Mouse (Mus musculus) spleen, postnatal 36 days (tissue): Measurements from ENCODE around the gene D17Wsu92e.

Source experiments
- DNase-seq, 2 experiments: peaks; one replicate each; pipeline ENCODE4 v3.0.0; 2022; ENCODE audit warnings: low spot score in 2 of 2, mixed read lengths in 1 of 2

D17Wsu92e gene

DNA sequence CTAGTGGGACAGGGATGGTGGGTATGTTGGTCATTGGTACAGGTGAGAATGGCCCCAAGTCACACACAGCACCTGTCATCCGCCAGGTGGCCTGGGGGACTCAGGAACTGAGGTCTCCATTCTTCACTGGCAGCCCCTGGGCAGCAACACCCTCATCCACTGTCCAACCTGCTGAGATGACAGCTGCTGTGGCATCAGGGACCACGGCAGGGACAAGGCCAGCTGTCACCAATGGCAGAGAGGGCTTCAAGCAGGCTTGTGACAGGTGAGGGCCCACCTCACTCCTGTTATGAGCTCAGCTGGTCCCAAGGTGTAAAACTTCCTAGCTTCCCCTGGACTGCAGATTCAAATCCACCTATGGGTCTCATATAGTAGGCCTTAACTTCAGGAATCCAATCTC, 72.3 kb downstream of the D17Wsu92e start:
- no peak for DNase-seq

DNA sequence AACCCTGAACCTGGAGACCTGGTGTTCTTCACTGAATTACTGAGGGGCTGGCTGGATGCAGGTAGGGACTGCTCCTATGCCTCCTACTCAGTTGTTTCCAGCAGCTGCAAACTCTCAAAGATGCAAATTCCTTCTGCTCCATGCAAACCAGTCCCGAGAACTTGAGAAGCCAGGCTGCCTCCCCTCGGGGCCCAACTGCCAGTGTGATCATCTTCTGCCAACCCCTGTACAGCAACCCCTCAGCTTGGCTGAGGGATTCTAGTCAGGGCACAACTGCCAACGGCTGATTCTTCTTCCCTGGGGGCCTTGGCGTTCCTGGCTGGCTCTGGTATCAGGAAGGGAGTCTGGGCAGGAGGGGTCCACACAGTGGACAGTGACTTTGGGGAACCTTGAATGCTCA, 74.0 kb downstream of the D17Wsu92e start:
- DNase-seq: no peak

DNA sequence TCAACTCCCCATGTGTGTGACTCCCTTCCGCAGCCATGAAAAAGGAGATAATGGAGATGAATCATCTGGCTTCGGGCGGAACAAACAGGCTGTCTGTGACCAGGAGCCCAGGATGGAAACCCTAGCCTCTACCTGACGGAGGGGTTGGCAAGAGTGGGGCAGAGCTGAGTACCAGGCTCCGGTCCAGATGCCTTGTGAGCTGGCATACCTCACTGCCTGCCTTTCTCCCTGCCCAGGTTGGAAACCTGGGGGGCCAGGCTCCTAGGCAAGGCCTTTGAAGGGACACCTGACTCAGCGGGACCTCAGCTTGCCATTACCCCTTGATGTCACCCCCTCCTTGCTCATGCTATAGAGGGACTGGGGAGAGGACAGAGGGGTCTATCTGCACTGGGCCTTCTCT, 79.5 kb downstream of the D17Wsu92e start:
- DNase-seq: no peak

DNA sequence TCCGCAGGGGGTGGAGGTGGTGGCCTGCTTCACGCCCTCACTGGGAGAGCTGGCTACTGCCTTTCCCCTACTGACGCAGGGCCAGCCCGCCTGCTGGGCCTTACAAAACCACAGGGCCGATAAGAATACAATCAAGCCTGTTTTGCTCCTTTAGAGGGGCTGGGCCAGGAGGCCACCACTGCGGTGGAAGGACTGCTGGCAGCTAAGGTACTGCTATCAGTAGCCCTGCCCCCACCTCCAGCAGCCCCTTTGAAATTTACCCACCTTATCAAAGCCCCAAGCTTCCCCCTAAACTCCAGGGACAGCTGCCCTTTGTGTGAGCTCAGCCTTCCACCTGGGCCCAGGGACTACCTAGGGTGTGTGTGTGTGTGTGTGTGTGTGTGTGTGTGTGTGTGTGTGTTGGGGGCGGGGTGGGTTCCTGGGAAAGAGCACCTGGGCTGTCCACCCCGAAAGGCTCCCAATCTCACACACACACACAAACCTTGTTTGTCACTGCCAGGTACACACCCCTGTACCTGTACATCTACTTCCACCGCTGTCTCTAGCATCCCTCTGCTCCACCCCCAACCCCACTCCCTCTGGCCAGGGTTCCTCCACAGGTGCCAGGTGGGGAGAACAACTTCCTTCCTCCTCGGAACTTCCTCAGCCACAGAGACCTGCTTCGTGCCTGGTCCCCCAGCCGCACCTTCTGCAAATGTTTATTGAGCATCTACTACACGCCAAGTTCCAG, 85.9 kb downstream of the D17Wsu92e start:
- no peak for DNase-seq

DNA sequence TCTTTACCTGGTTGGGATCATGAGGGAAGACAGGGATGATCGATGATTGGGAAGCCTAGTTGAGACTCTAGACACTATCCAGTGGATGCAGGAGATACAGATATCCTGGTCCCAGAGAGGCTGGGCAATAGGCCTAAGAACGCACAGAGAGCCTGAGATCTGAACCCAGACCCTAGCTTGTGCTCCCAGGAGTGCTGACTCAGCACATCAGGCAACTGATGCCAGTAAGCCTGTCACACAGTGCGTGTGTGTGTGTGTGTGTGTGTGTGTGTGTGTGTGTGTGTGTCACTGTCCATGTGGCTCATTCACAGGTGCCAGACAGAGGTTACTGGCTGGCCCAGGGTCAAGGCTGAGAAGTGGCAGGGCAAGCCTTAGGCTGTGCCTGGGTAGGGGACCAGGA, 87.8 kb downstream of the D17Wsu92e start:
- no peak for DNase-seq

DNA sequence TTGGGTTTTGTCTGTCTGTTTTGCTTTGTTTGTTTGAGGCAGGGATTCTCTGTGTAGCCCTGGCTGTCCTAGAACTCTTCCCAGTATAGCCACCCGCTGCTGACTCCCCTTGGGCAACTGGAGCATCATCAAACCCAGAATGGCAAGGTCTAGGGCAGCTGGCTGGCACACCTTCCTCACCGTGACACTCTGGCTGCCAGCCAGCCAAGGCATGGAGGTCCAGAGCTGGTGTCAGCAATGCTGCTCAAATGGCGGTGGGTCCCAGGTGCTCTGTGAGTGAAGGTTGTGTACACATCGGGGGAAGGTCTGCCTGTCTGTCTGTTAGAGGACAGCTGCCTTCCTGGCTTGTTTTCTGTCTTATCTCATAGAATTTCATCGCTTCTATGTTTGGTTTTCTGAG, 88.3 kb downstream of the D17Wsu92e start:
- no peak for DNase-seq

DNA sequence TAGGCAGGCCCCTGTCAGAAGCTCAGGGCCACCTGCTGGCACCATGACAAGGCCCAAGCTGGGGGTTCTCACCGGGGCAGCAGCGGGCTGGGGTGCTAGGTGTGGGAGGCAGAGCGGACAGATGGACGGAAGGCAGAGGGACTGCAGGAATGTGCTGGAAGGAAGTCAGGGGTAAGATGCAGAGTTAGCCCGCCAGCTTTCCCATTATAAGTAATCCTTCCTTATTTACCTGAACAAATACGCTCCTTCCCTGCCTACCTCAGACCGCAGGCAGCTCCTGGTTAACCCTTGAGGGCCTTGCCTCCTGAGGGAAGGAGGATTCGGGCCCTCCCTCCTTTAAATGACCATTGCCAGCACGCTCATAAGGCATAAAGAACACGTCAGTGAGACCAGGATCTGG, 91.7 kb downstream of the D17Wsu92e start, which contains the start of gene Spdef:
TSS of gene Spdef (minus strand) at position 186 of the 400 bp plus-strand sequence.
- DNase-seq: no peak

DNA sequence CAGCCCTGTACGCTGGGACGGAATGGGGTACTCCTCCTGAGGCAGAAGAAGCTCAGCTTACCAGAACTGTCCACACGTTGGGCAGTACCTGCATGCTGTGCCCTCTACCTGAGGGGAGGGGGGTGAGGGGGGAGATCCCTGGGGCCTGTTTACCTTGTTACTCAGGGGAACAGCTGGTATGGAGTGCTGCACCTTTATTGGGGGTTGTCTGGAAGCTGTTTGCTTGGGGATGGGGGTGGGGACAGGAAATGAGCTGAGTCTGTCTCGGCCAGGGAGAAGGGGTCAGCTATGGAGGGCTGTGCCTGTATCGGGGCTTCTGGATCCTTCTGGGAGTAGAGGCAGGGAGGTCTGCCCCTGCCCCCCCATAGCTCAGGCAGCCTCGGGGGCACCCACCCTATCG, 93.9 kb downstream of the D17Wsu92e start:
- DNase-seq: no peak

DNA sequence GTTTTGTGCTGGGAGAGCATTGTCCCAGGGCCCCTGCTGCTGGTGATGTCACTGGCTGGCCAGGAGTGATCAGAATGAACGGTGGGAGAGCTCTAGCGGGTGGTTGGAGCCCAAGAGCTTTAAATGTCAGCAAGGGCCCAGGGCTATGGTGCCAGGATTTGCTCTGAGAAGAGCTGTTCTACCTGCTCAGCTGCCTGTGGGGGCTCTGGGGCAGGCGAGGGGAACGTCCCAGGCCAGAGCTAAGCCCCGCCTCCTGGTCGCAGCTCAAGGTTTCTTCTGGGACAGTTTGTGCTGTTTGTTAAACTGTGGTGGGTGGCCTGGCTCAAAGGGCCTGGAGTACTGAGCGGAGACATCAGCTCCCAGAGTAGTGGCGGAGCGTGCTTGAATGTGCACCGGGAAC, 95.0 kb downstream of the D17Wsu92e start:
- no peak for DNase-seq

DNA sequence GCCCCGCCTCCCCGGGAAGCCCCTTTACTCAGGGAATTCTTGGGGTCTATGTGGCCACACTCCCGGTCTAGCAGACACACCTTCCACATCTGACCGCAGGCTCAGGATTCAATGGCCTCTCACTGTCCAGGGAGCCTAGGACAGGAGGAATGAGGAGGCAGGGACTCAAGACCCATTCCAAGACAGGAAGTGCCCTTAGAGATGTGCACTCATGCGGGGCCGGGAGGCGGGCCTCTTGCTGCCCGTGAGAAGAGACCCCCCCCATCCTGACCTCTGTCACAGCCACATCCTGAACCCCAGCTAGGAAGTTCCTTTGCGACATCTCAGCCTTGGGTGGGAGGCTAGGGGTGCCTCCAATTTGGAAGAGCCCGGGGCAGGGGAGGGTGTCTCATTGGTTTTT, 95.4 kb downstream of the D17Wsu92e start:
- no peak for DNase-seq

DNA sequence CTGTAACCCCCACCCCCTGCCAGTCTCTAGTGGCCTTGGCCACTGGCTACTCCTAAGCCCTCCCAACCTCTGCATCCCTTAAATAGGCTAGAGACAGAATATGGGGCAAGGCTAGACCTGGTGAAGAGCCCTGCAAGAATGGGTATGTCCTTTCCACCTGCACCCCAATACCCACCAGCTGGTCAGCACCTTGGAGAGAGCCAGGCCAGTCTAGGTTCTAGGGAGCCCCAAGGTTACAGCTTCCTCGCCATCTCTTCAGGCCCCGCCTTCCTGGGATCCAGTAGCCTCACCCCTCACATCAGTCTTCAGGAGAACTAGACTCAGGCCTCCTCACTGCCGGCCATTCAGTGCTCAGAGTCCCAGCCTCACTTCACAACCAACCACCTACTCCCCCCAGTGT, 96.1 kb downstream of the D17Wsu92e start:
- no peak for DNase-seq

DNA sequence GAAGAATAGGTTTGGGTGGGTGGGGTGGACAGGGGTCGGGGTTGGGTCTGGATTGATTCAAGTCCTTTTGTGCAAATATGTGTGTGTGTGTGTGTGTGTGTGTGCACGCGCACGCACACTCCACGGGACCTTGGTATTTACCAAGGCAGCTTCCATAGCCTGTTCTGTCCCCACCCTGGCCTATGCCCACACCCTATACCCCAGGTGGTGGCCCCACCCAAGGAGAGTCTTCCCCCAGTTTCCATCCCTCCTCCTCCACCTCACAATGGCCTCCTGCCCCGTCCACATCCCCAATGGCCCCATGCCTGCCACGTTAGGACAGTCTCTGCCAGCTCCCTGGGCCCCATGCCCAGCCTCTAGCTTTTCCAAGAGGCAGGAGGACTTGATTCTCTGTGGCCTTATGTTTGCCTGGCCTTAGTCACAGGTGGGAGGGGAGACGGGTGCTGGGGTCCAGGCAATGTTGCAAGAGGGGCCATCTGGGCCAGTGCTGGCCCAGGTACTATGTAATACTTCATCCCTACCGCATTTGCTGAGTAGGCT, 99.3 kb downstream of the D17Wsu92e start:
- no peak for DNase-seq

DNA sequence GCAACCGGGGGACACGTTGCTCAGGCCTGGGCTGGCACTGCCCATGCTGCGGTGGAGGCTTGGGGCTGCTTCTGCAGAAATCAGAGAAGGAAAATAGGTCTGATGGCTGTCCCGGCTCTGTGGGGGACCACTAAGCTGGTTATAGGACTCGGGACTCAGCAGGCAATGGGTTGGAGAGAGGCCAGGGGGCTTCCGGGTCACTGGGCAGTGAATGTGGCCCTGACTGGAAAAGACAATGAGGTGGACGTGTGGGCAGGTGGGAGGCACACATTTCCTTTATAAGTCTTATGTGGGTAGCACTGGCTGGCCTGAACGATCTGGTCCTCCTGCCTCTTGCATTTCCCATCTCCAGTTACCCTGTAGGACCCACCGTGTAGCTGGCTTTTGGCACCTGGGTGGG, 100.1 kb downstream of the D17Wsu92e start:
- no peak for DNase-seq

DNA sequence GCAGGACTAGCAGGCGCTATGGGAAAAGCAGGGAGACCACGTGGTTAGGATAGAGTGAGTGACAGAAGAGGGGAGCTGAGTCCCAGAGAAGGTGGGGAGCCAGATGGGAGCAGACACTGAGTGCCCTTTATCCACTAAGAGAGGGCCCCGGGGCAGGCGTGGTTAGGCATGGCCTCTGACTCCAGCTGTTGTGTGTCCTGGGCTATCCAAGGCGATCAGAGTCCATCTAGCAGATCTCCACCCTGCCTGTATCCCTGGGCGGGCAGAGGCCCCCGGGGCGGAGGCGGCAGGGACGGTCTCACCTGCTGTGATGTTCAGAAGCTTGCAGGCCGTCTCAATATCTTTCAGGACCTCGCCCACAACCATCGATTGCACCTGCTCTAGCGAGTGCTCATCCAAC, 100.8 kb downstream of the D17Wsu92e start:
- DNase-seq: no peak

DNA sequence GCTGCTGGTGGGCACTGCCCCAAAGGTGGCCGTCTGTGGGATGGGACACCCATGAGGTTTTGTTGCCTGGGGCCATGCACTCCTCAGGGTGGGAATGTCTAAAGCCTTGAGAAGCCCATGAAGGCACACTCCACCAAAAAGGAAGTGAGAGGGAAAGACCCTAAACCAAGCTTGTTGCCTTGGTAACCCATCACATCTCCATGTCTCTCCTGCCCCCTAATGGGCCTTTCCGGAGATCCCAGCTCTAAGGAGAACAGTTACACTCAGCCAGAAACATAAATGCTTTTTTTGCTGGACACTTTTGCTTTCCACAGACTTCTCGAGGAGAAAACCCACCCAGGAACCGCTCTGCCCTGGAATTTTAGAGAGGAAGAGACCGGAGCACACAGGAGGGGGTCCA, 102.2 kb downstream of the D17Wsu92e start:
- DNase-seq: no peak

DNA sequence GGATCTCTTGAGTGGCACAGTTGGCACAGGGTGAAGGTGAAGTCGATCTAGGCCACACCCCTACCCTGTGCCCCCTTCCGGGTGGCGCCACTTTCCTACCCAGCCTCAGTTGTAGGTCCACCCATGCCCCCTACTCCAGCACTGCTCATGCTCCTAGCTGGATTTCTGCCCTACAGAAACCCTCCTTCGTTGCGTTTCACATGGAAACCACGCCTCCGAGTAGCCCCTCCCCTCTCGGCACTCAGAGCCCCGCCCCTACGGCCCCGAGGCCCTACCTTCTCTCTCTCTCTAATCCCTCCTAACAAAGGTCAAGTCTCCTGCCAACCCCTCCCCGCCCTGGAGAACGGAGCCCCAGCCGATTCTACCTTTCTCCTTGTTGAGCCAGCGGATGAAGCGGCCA, 103.6 kb downstream of the D17Wsu92e start:
- no peak for DNase-seq

DNA sequence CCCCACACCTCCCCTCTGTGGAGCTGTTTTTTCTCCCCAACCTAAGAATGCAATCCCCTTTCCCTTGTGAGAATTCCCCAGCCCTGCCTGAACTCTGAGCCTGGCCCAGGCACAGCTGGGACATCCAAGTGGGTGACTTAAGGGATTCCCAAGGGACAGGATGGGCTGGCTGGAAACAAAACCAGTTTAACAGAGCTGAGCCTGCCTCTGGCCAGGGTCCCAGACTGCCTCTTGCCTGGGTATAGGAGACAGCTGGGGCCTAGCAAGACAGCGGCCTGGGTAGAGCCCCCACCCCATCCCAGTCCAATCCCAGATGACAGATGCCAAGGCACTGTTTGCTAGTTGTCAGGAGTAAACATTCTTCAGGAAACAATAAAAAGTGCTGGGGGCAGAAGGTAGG, 107.6 kb downstream of the D17Wsu92e start:
- DNase-seq: no peak

DNA sequence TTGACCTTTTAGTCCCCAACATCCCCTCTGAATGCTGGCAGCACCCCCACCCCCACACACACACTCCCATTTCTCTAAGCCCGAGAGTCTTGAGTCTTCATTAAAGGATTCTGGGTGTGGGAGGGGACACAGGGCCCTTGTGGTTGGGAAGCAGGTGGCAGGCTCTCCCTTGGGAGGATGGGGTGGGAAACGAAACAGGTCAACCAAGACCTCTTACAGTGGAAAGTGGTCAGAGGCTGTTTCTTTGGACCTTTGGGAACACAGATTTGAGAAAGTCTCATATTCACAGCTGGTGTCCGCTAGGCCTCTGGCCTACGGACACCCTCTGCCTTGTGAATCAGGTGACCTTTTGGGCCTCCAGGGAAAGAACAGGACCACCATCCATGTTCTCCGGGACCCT, 110.8 kb downstream of the D17Wsu92e start:
- no peak for DNase-seq

DNA sequence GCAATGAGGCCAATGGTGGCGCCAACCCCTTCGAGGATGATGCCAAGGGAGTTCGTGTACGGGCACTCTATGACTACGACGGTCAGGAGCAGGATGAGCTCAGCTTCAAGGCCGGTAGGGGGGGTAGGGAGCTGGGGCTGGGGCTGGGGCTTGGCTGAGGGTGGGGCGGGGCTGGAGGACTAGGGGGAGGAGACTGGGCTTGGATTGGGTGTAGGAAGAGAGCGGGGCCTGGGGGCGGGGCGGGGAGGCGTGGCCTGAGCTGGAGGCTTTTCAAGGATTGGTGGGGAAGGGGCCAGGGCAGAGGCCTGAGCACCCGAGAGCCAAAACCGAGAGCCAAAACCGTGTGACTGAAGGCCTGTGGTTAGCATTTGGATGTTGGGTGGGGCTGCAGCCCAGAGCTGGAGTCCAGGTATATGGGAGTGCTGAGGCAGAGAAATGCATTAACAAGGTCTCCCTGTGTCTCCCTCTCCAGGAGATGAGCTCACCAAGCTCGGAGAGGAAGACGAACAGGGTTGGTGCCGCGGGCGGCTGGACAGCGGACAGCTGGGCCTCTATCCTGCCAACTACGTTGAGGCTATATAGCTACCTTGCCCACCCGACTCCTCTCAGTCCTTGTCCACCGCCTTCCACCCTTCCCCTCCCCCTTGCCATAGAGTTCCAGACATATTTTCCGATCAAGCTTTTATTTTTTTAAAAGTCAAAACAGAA, 112.3 kb downstream of the D17Wsu92e start:
- DNase-seq: peak; percentile 29 to 32

DNA sequence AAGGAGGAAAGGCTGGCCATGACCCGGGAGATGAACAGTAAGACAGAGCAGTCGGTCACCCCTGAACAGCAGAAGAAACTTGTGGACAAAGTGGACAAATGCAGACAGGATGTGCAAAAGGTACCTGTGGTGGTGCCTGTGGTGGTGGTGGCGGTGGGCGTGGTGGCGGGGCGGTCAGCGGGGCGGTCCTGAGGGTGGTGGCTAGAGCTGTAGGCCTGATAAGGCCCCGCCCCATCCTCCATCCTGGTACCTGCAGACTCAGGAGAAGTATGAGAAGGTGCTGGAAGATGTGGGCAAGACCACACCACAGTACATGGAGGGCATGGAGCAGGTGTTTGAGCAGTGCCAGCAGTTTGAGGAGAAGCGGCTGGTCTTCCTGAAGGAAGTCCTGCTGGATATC, 114.8 kb downstream of the D17Wsu92e start:
- no peak for DNase-seq

DNA sequence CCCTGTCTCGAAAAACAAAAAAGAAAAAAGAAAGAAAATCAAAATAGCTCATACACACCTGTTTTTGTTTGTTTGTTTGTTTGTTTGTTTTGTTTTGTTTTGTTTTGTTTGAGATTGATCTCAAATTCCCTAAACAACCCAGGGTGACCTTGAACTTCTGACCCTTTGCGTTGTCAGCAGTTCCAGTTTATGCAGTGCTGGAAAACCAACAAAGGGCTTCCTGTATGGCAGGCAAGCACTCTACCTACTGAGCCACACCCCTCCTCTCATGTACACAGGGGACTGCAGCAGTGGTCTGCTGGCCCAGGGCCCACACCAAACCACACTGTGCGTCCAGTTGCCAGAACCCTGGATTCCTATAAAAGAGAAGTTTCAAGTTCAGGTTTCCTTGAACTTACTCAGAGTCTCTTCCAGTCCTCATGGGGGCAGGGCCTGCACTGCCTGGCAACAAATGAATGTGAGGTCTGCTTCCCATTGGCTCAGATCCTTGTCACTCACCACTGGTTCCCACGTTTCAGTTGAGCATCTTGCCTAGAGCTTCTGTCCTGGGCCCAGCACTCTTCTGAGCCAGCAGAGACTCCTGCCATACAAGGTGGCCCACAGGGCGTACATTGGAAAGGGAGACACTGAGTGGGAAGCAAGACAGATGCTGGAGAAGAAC, 116.4 kb downstream of the D17Wsu92e start:
- DNase-seq: no peak

DNA sequence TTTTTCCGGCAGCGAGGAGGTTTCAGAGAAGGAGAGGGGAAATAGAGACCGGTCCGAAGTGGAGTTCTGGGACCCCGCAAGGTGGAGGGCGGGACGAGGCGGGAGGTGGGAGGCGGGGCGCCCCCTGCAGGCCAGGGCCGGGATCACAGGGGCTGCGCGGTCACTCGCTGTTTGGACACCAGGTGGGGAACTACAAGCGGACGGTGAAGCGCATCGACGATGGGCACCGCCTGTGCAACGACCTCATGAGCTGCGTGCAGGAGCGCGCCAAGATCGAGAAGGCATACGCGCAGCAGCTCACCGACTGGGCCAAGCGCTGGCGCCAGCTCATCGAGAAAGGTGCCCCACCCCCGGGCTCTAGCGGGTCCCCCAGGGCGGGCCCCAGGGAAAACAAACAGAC, 117.9 kb downstream of the D17Wsu92e start:
- DNase-seq: peak; percentile 16 to 23

DNA sequence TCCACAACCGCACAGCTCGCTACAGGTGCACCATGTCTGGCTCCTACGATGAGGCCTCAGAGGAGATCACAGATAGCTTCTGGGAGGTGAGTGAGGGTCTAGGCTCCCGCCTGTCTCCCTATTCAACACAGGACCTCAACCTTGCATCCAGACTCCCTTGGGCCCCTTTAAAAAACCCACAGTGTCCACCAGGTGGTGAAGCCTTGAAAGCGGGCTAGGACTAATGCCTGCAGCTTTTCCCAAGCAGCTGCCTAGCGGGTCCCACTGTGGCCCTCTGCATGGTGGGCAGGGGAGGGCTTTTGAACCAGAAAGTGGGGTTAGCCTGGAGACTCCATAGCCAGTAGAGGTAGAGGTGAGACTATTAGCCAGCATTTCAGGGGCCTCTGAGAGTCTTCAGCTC, 118.6 kb downstream of the D17Wsu92e start:
- DNase-seq: no peak
